Mouse (Mus musculus): ENCODE measurements around the gene Map3k5. TPM values are rescaled to one million over a fixed set of nuclear protein-coding genes. Genes with fewer than 3 reads are reported as not detected.

Gene Map3k5
- total and polyA plus RNA-seq, 3 experiments = 15.8 to 31.0 (median 27.6) TPM

DNA sequence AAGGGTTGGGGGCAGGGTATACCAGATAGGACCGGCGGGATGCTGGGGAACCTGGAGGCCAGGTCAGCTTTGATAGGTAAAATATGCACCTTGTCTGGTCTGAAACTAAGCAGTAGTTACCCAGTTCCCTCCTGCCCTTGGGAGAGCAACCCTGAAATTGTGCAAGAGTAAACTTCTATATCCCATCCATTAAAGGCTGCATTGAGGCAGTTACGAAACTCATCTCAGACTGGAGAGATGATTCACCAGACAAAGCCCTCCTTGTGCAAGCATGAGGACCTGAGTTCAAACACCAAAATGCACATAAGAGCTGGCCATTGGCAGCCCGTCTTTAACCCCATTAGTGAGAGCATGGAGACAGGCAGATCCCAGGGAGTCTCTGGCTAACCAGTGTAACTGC, 233.2 kb downstream of the Map3k5 start:
- no peak for DNase-seq (ENCODE audit: extremely low read depth)
- no peaks in the 10 kb centered on the region for H3K36me3 ChIP-seq (replicated peaks in 1 of 2; ENCODE audit: control insufficient read depth in 1 of 2, insufficient read depth in 1 of 2, low read length in 1 of 2)
- dilution Hi-C loops (cut with MboI; ENCODE audit: extremely low pct_ligation_motif_present, extremely low pct_unique_long_range_greater_than_20kb, low sequenced_read_pairs) = no loop called here
- no peak overlapping the region for H3K27ac ChIP-seq (ENCODE audit: insufficient read depth, low read depth)
- no peak overlapping the region for H3K4me3 ChIP-seq (replicated peaks in 1 of 3; ENCODE audit: low read depth in 2 of 3, low read length in 2 of 3, poor library complexity in 1 of 3)
- peaks cover 2% of the 10 kb centered on the region for H3K27me3 ChIP-seq (replicated peaks)
- no peak overlapping the region for H3K9ac ChIP-seq (ENCODE audit: insufficient read depth, low read depth)
- no peaks in the 10 kb centered on the region for H3K9me3 ChIP-seq (replicated peaks; ENCODE audit: low read length)
- peaks cover 5 to 13% of the 10 kb centered on the region in 2 experiments for H3K4me1 ChIP-seq (ENCODE audit: control insufficient read depth in 1 of 2, insufficient read depth in 2 of 2)
- TF ChIP-seq CTCF (conservative IDR thresholded peaks at IDR 0.05 in 1 of 2, IDR thresholded peaks at IDR 0.05 in 1 of 2; ENCODE audit: low read depth in 2 of 2, low read length in 2 of 2) = no peak
- TF ChIP-seq MYC (IDR thresholded peaks at IDR 0.05; ENCODE audit: low read depth, low read length) = no peak
- TF ChIP-seq JUN (IDR thresholded peaks at IDR 0.05; ENCODE audit: insufficient read depth, low read depth, low read length) = no peak
- no peak for TF ChIP-seq SIN3A (IDR thresholded peaks at IDR 0.05; ENCODE audit: low read length)
- no peak for TF ChIP-seq MAX (IDR thresholded peaks at IDR 0.05; ENCODE audit: low read length)
- H3K79me2 ChIP-seq (replicated peaks; ENCODE audit: control insufficient read depth, extremely low read depth, insufficient read depth, poor library complexity, severe bottlenecking) = no peaks in the 10 kb centered on the region
- H3K4me2 ChIP-seq (ENCODE audit: insufficient read depth, low read depth, poor library complexity, severe bottlenecking) = no peak overlapping the region
- in situ Hi-C loops (cut with MboI; ENCODE audit: low pct_ligation_motif_present, low pct_unique_long_range_greater_than_20kb, low sequenced_read_pairs) = no loop called here

DNA sequence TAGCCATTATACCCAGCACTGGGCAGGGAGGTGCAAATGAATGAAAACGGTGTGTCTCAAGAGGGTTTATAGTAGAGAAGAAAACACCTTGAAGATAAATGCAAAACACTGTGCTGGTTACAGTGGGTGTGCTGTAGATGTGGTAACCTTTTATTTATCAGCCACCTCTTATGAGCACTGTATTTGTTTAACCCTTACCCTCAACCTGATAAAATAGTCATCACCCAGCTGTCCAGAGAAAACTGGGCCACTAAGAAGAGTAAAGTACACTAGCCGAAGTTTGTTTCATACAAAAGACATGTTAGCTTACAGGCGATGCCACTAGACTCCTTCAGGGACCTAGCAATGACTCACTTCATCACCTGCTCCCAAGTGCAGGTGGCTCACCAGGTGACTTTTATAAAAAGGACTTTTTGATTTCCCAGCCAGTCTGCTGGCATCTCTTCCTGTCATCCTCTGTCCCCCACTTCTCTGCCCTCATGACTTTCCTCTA, 235.0 kb downstream of the Map3k5 start:
- peaks cover 2% of the 10 kb centered on the region for H3K27me3 ChIP-seq (replicated peaks)
- in situ Hi-C loops (cut with MboI; ENCODE audit: low pct_ligation_motif_present, low pct_unique_long_range_greater_than_20kb, low sequenced_read_pairs) = no loop called here
- TF ChIP-seq MXI1 (IDR thresholded peaks at IDR 0.05; ENCODE audit: low read depth, low read length) (no peak), CHD1 (IDR thresholded peaks at IDR 0.05; ENCODE audit: low read depth, low read length) (no peak), MAZ (IDR thresholded peaks at IDR 0.05; ENCODE audit: low read depth, low read length) (no peak), UBTF (IDR thresholded peaks at IDR 0.05; ENCODE audit: low read depth, low read length) (no peak), MEF2A (IDR thresholded peaks at IDR 0.05; ENCODE audit: borderline replicate concordance, low read depth, low read length) (no peak), GABPA (IDR thresholded peaks at IDR 0.05; ENCODE audit: insufficient replicate concordance, low read depth, low read length) (no peak), MAFK (IDR thresholded peaks at IDR 0.05; ENCODE audit: insufficient replicate concordance, low read length) (no peak), PAX5 (IDR thresholded peaks at IDR 0.05; ENCODE audit: low read length) (no peak), CTCF (conservative IDR thresholded peaks at IDR 0.05 in 1 of 2, IDR thresholded peaks at IDR 0.05 in 1 of 2; ENCODE audit: low read depth in 2 of 2, low read length in 2 of 2) (no peak), CHD2 (IDR thresholded peaks at IDR 0.05; ENCODE audit: low read length) (no peak), JUN (IDR thresholded peaks at IDR 0.05; ENCODE audit: insufficient read depth, low read depth, low read length) (no peak), KAT2A (IDR thresholded peaks at IDR 0.05; ENCODE audit: insufficient replicate concordance, low read length) (no peak), USF2 (conservative IDR thresholded peaks at IDR 0.05; ENCODE audit: low read depth, low read length) (no peak), RAD21 (IDR thresholded peaks at IDR 0.05; ENCODE audit: low read depth, low read length) (no peak), ZKSCAN1 (IDR thresholded peaks at IDR 0.05; ENCODE audit: borderline replicate concordance, low read depth, low read length) (no peak), ZMIZ1 (IDR thresholded peaks at IDR 0.05; ENCODE audit: low read depth, low read length) (no peak)

More for the DNA sequence above, 235.0 kb downstream of the Map3k5 start:
- H3K36me3 ChIP-seq (replicated peaks in 1 of 2; ENCODE audit: control insufficient read depth in 1 of 2, insufficient read depth in 1 of 2, low read length in 1 of 2) = no peaks in the 10 kb centered on the region
- H3K9me3 ChIP-seq (replicated peaks; ENCODE audit: low read length) = no peaks in the 10 kb centered on the region
- no peak overlapping the region for H3K27ac ChIP-seq (ENCODE audit: insufficient read depth, low read depth)
- H3K9ac ChIP-seq (ENCODE audit: insufficient read depth, low read depth) = no peak overlapping the region
- dilution Hi-C loops (cut with MboI; ENCODE audit: extremely low pct_ligation_motif_present, extremely low pct_unique_long_range_greater_than_20kb, low sequenced_read_pairs) = no loop called here
- H3K4me2 ChIP-seq (ENCODE audit: insufficient read depth, low read depth, poor library complexity, severe bottlenecking) = no peak overlapping the region
- no peak overlapping the region for H3K4me3 ChIP-seq (replicated peaks in 1 of 3; ENCODE audit: low read depth in 2 of 3, low read length in 2 of 3, poor library complexity in 1 of 3)
- no peak for DNase-seq (ENCODE audit: extremely low read depth)
- no peaks in the 10 kb centered on the region for H3K79me2 ChIP-seq (replicated peaks; ENCODE audit: control insufficient read depth, extremely low read depth, insufficient read depth, poor library complexity, severe bottlenecking)
- H3K4me1 ChIP-seq (ENCODE audit: control insufficient read depth in 1 of 2, insufficient read depth in 2 of 2) = peaks cover 5 to 16% of the 10 kb centered on the region in 2 experiments

Data from CH12.LX (cell line).